Comparison of ENCODE assay signal across 24 mouse cellular contexts in genomic region chr7:125453671-125454070, GRCm38 (mm10). TPM values are rescaled to one million over a fixed set of nuclear protein-coding genes. Genes with fewer than 3 reads are reported as not detected.
A peak's percentile ranks its signal among the peaks of the same experiment; 100 is the strongest.
DNase-seq lines count a peak whose midpoint lies in the region; ATAC-seq lines count a peak whose summit lies in the region.
"Had no signal": no experiment of that assay in that cellular context is flagged by ENCODE, and none has a peak within 500 bp of the region (broad histone marks: within the 10 kb centered on the region; RNA-seq: fewer than 3 reads in every experiment).

No protein-coding gene starts in this region.

- no peak overlapping the region for H3K4me2 ChIP-seq in neural tube, embryonic 13.5 days
- no peak overlapping the region for H3K4me2 ChIP-seq in neural tube, embryonic 15.5 days
- H3K4me2 ChIP-seq: embryonic facial prominence, embryonic 12.5 days; forebrain, embryonic 13.5 days; forebrain, embryonic 15.5 days had no signal

- no peak overlapping the region for H3K27ac ChIP-seq in neural tube, embryonic 13.5 days (replicated peaks)
- H3K27ac ChIP-seq in neural tube, embryonic 15.5 days (replicated peaks): no peak overlapping the region
- H3K27ac ChIP-seq: embryonic facial prominence, embryonic 10.5 days; embryonic facial prominence, embryonic 12.5 days; forebrain, embryonic 13.5 days; forebrain, embryonic 15.5 days had no signal

- no peak for ATAC-seq in neural tube, embryonic 13.5 days (ENCODE audit: low read depth)
- ATAC-seq in neural tube, embryonic 15.5 days (ENCODE audit: low FRiP score): no peak
- ATAC-seq: activated CD4-positive, CD25-positive, alpha-beta regulatory T cell, adult 4 months; CD4-positive, CD25-positive, alpha-beta regulatory T cell, adult 4 months; forebrain, embryonic 13.5 days; forebrain, embryonic 15.5 days; forebrain, postnatal 0 days; Patski had no signal

- DNase-seq in cerebellum, postnatal 10 days: peak; percentile 53 to 64
- no peak for DNase-seq in cerebellum, adult 9-11 months
- peak; percentile 67 for DNase-seq in left cerebral cortex, postnatal 4 days
- no peak for DNase-seq in left cerebral cortex, adult 18-20 months (ENCODE audit: low spot score in 2 of 2)
- DNase-seq: adrenal gland, adult 8-10 months; adrenal gland, postnatal 14 days; adrenal gland, postnatal 36 days; B cell, adult 2 months; cerebellum, adult 11-12 months; cerebellum, adult 2 months; cerebellum, adult 9-10 months; cerebellum, postnatal 25 days; forebrain, postnatal 0 days had no signal

- peaks cover 30% of the 10 kb centered on the region for H3K36me3 ChIP-seq in neural tube, embryonic 13.5 days
- H3K36me3 ChIP-seq in neural tube, embryonic 15.5 days: no peaks in the 10 kb centered on the region

- H3K27me3 ChIP-seq in neural tube, embryonic 13.5 days: no peaks in the 10 kb centered on the region
- H3K27me3 ChIP-seq in neural tube, embryonic 15.5 days (replicated peaks): no peaks in the 10 kb centered on the region
- H3K27me3 ChIP-seq: CH12.LX; embryonic facial prominence, embryonic 12.5 days; forebrain, embryonic 13.5 days; forebrain, embryonic 15.5 days; Patski had no signal

- H3K4me1 ChIP-seq in neural tube, embryonic 13.5 days (replicated peaks): no peaks in the 10 kb centered on the region
- H3K4me1 ChIP-seq in neural tube, embryonic 15.5 days: no peaks in the 10 kb centered on the region
- H3K4me1 ChIP-seq: embryonic facial prominence, embryonic 10.5 days; embryonic facial prominence, embryonic 12.5 days; forebrain, embryonic 13.5 days; forebrain, embryonic 15.5 days had no signal

- intact Hi-C loops in left cerebral cortex, postnatal 4 days (cut with DNase I): no loop called here

- WGBS in neural tube, embryonic 13.5 days: 96% methylated on average over 4 of the region's 4 CpGs
- 98% methylated on average over 4 of the region's 4 CpGs for WGBS in neural tube, embryonic 15.5 days

- H3K4me3 ChIP-seq in neural tube, embryonic 13.5 days: no peak overlapping the region
- no peak overlapping the region for H3K4me3 ChIP-seq in neural tube, embryonic 15.5 days (replicated peaks)
- H3K4me3 ChIP-seq: embryonic facial prominence, embryonic 10.5 days; embryonic facial prominence, embryonic 12.5 days; forebrain, embryonic 13.5 days; forebrain, embryonic 15.5 days had no signal

- no peaks in the 10 kb centered on the region for H3K9me3 ChIP-seq in neural tube, embryonic 13.5 days
- H3K9me3 ChIP-seq in neural tube, embryonic 15.5 days (replicated peaks): no peaks in the 10 kb centered on the region
- H3K9me3 ChIP-seq: embryonic facial prominence, embryonic 10.5 days; embryonic facial prominence, embryonic 12.5 days; forebrain, embryonic 13.5 days; forebrain, embryonic 15.5 days; G1E had no signal

- 0 out of 2 replicates have a peak overlapping the region, but pooled peaks have one; percentile 8 for H3K9ac ChIP-seq in neural tube, embryonic 13.5 days
- H3K9ac ChIP-seq in neural tube, embryonic 15.5 days (replicated peaks): no peak overlapping the region
- H3K9ac ChIP-seq: embryonic facial prominence, embryonic 12.5 days; forebrain, embryonic 13.5 days; forebrain, embryonic 15.5 days; forebrain, postnatal 0 days had no signal

RNA-seq across cellular contexts. Expression of gene Kdm8, which starts 9.2 kb away (rescaled TPM):
- total RNA-seq in left cerebral cortex, postnatal 4 days (2021): 1 to 10 TPM; 2.6 to 3.7 TPM
- 1 to 10 TPM; 4.5 TPM for total RNA-seq in left cerebral cortex, adult 18-20 months (2021)
- 4.7 and 5.4 TPM in 2 replicates for polyA plus RNA-seq in neural tube, embryonic 13.5 days (2015; fragmentation: Nextera tagmentation; extraction: Ambion mirVana)
- 4.7 and 5.7 TPM in 2 replicates for polyA plus RNA-seq in neural tube, embryonic 15.5 days (2015; fragmentation: Nextera tagmentation; extraction: Ambion mirVana)

RNA-seq across cellular contexts. Expression of gene Nsmce1, which starts 37.7 kb away (rescaled TPM):
- 10 to 100 TPM; 31.0 to 33.3 TPM for total RNA-seq in left cerebral cortex, postnatal 4 days (2021)
- 10 to 100 TPM; 12.1 to 13.4 TPM for total RNA-seq in left cerebral cortex, adult 18-20 months (2021)
- 93.2 and 105 TPM in 2 replicates for polyA plus RNA-seq in neural tube, embryonic 13.5 days (2015; fragmentation: Nextera tagmentation; extraction: Ambion mirVana)
- 87.8 and 90.3 TPM in 2 replicates for polyA plus RNA-seq in neural tube, embryonic 15.5 days (2015; fragmentation: Nextera tagmentation; extraction: Ambion mirVana)

Comparison
In these comparisons a context has a peak if more than half of its experiments do, and no peak if none do; other contexts are left out.
1. DNase-seq: peak in cerebellum, postnatal 10 days (2 of 2) and left cerebral cortex, postnatal 4 days (single experiment); none in cerebellum, adult 9-11 months (single experiment) and left cerebral cortex, adult 18-20 months (0 of 2).